Mouse (Mus musculus): ENCODE data around the gene Pianp. TPM values are rescaled to one million over a fixed set of nuclear protein-coding genes. Genes with fewer than 3 reads are reported as not detected.

The Pianp gene
- polyA plus RNA-seq (2012; rRNA removed): 7.0 and 7.5 TPM in 2 replicates

DNA sequence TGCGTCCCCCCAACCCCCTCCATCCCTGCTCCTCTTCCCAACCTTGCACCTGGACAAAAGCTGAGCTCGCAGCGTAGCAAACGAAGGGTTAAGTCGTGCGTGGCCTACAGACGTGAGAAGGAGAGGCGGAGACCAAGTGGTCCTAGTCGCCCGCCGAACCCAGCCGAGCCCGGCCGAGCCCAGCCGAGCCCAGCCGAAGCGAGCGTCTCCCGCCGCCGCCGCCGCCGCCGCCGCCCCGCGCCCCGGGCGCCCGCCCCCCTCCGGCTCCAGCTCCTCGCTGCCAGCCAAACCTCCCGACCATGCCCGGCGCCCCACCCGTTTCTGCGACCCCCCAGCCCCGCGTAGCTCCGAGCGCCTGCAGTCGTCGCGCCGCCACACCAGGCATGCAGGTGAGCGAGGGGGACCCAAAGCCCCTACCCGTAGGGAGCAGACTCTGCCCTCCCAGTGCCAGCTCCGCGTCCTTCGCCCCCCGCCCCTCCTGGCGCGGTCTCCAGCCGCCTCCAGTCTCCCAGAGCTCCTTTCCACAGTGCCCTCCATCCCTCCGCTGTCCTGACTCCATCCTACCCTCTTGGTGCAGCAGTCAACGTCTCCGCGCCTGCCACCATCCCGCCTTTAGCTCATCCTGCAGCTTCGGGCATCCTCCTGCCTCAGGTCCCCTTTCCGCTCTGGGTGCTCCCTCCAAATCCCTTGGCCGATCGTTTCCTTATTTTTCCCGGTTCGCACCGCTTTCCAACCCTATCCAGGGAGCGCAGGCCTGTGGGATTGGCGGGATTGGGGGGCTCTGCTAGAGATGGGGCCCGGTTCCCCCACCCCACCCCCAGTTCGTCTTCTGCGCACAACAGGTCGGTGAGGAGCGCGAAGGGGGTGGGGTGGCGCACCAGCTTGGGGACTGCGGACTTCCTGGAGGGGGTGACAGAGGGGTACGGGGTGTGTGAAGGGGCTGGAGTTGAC is at the start of gene Pianp:
TSS of gene Pianp (plus strand) at position 144 of the 951 bp plus-strand sequence.

DNA sequence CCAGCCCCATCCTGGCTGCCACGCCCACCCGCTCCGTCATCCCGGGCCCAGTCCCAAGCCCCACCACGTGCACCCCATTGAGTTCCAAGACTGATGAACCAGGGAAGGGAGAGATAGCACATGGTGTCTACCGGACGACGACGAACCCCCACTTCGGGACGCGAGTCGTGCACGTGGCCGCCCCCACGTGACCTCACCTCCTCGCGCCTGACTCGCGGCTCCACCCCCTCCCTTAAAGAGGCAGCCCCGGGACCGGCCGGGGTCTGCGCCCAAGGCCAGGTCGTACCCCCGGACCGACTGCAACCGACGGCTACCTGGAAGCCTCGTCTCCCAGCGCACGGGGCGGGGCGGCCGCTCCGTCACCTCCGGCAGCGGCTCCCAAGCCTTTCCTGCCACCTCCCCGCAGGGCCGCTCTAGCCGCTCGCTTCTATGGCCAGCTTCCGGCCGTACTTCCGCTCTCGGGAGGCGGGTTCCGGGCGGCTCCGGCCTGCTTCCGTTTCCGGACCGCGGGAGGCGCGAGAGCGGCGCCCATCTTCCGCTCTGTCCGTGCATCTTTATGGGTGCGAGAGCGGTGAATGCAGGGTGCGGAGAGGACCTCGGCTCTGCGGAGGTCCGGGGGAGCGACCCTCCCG is 31.3 kb upstream of the Pianp start, which contains the start of gene Cops7a:
TSS of gene Cops7a (minus strand) at position 451 of the 632 bp plus-strand sequence.

DNA sequence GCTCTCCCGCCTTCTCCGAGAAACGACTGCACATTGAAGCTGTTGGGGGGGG is 12.5 kb downstream of the Pianp start, which contains the start of gene Zfp384:
TSS of gene Zfp384 (plus strand) at position 17 of the 52 bp plus-strand sequence.

DNA sequence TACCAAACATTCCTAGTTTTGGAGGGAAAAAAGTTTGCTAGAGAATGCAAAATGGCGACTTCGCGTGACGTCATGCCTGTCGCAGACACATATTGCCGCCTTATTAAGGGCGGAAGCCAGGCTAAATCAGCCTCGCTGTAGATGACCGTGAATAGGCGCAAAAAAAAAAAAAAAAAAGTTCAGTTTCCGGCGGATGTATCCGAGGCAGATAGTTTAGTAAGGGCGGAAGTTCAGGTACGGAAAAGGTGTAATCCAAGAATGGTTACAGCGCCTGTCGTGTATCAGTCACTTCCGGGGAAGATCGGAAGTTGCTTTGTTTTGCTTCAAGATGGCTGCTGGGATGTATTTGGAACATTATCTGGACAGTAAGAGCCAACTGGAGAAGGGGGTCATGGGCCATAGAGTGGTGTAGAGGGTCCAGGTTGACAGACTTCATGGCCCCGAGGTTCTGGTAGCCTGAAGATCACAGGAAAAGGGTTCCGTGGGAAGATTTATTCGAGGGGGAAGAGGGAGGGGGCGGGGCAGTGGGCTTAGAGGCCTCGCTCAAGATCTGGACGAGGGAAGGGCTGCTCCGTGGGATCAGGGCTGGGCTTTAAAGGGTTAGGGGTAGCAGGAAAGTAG is 43.1 kb downstream of the Pianp start, which contains the start of gene Ing4:
TSS of gene Ing4 (plus strand) at position 228 of the 621 bp plus-strand sequence.

DNA sequence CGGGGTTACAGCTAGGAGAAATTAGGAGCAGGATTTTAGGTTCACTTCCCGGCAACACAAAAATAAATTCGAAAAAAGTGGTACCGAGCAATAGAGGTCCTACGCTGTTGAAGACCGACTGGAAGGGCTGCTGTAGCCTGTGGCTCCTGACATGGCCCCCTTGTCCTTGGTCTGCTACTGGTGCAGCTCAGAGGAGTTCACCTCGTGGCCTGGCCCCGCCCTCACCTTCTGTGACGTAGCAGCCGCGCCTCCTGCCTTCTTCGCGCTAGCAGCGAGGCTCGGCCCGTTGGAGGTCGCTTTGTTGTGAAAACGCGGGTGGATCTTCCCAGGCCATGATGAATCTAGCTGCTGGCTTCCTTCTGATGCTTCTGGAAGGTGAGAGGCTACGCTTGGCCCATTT is 53.2 kb downstream of the Pianp start, which contains the start of gene Acrbp:
TSS of gene Acrbp (plus strand) at position 12 of the 400 bp plus-strand sequence.

Other genes with a start within 250 kb of the Pianp start
- not detected in 2 replicates for gene Gm45234, start 240.7 kb upstream of the Pianp start, polyA plus RNA-seq (2012; rRNA removed)
- gene Atn1, start 240.2 kb upstream of the Pianp start, polyA plus RNA-seq (2012; rRNA removed): 38.7 and 38.9 TPM in 2 replicates
- 4.7 and 5.5 TPM in 2 replicates for gene Eno2, start 227.0 kb upstream of the Pianp start, polyA plus RNA-seq (2012; rRNA removed)
- 0.13 and 0.26 TPM in 2 replicates for gene Lrrc23, start 217.0 kb upstream of the Pianp start, polyA plus RNA-seq (2012; rRNA removed)
- gene Spsb2, start 188.0 kb upstream of the Pianp start, polyA plus RNA-seq (2012; rRNA removed): 14.1 and 16.2 TPM in 2 replicates
- gene Tpi1, start 182.4 kb upstream of the Pianp start, polyA plus RNA-seq (2012; rRNA removed): 179 and 210 TPM in 2 replicates
- 36.1 and 46.9 TPM in 2 replicates for gene Usp5, start 167.2 kb upstream of the Pianp start, polyA plus RNA-seq (2012; rRNA removed)
- gene Cdca3, start 167.1 kb upstream of the Pianp start, polyA plus RNA-seq (2012; rRNA removed): 19.8 and 24.0 TPM in 2 replicates
- gene Gnb3, start 156.4 kb upstream of the Pianp start, polyA plus RNA-seq (2012; rRNA removed): 0.10 and 0.24 TPM in 2 replicates
- gene P3h3, start 138.9 kb upstream of the Pianp start, polyA plus RNA-seq (2012; rRNA removed): 12.1 and 14.8 TPM in 2 replicates
- 0.77 and 0.80 TPM in 2 replicates for gene Gpr162, start 132.7 kb upstream of the Pianp start, polyA plus RNA-seq (2012; rRNA removed)
- 0.58 and 0.83 TPM in 2 replicates for gene Cd4, start 108.5 kb upstream of the Pianp start, polyA plus RNA-seq (2012; rRNA removed)
- 0.84 and 2.3 TPM in 2 replicates for gene Lag3, start 85.0 kb upstream of the Pianp start, polyA plus RNA-seq (2012; rRNA removed)
- 1,316 and 1,529 TPM in 2 replicates for gene Ptms, start 76.6 kb upstream of the Pianp start, polyA plus RNA-seq (2012; rRNA removed)
- 194 and 239 TPM in 2 replicates for gene Mlf2, start 65.3 kb upstream of the Pianp start, polyA plus RNA-seq (2012; rRNA removed)
- gene Cops7a, start 31.2 kb upstream of the Pianp start, polyA plus RNA-seq (2012; rRNA removed): 101 and 118 TPM in 2 replicates
- 24.5 and 29.6 TPM in 2 replicates for gene Zfp384, start 12.5 kb downstream of the Pianp start, polyA plus RNA-seq (2012; rRNA removed)
- 13.9 and 17.2 TPM in 2 replicates for gene Ing4, start 43.1 kb downstream of the Pianp start, polyA plus RNA-seq (2012; rRNA removed)
- 8.2 and 12.1 TPM in 2 replicates for gene Acrbp, start 53.0 kb downstream of the Pianp start, polyA plus RNA-seq (2012; rRNA removed)
- 27.0 and 30.5 TPM in 2 replicates for gene Lpar5, start 71.2 kb downstream of the Pianp start, polyA plus RNA-seq (2012; rRNA removed)
- 17.1 and 18.8 TPM in 2 replicates for gene Chd4, start 99.3 kb downstream of the Pianp start, polyA plus RNA-seq (2012; rRNA removed)
- 3.1 and 4.1 TPM in 2 replicates for gene Nop2, start 135.2 kb downstream of the Pianp start, polyA plus RNA-seq (2012; rRNA removed)
- 9.6 and 10.3 TPM in 2 replicates for gene Iffo1, start 148.5 kb downstream of the Pianp start, polyA plus RNA-seq (2012; rRNA removed)
- gene Gapdh, start 169.8 kb downstream of the Pianp start, polyA plus RNA-seq (2012; rRNA removed): 1,141 and 2,470 TPM in 2 replicates
- gene Ncapd2, start 195.0 kb downstream of the Pianp start, polyA plus RNA-seq (2012; rRNA removed): 21.9 and 24.8 TPM in 2 replicates
- gene Mrpl51, start 195.1 kb downstream of the Pianp start, polyA plus RNA-seq (2012; rRNA removed): 20.7 and 26.9 TPM in 2 replicates
- 5.5 and 6.3 TPM in 2 replicates for gene Vamp1, start 218.9 kb downstream of the Pianp start, polyA plus RNA-seq (2012; rRNA removed)
- 4.5 and 4.8 TPM in 2 replicates for gene Tapbpl, start 235.2 kb downstream of the Pianp start, polyA plus RNA-seq (2012; rRNA removed)
- gene Cd27, start 240.3 kb downstream of the Pianp start, polyA plus RNA-seq (2012; rRNA removed): 0.29 and 0.74 TPM in 2 replicates